Mouse (Mus musculus): ENCODE data around the gene Actg1. TPM values are rescaled to one million over a fixed set of nuclear protein-coding genes. Genes with fewer than 3 reads are reported as not detected.
A peak's percentile ranks its signal among the peaks of the same experiment; 100 is the strongest.

The Actg1 gene
- total RNA-seq, 1 experiment = 2,367 TPM

DNA sequence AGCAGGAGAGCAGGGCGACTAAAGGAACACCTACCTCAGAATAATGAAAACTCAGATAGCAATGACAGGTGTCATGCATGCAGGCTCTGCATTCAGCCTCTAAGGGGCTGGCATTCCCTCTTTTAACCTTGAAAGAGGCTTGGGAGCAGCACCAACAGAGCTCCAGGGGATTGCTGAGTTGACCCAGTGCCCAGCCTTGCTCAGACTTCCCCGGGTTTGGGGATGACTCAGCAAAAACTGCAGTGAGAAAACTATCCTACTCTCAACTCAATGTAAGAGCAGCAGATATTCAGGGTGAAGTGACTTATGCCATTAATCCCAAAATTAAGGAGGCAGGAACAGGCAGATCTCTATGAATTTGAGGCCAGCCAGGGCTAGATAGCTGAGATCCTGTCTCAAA lies 38.8 kb upstream of the Actg1 start:
- in situ Hi-C loops (cut with MboI; ENCODE audit: low sequenced_read_pairs in 2 of 2, unreplicated experiment in 2 of 2) = no loop called here
- no peak for DNase-seq (ENCODE audit: low read depth, low spot score)
- Histone ChIP-seq H3K9ac (ENCODE audit: insufficient read depth, low read depth, low read length, poor library complexity, severe bottlenecking) (no peak overlapping the region), H3K4me3 (ENCODE audit: insufficient read depth in 1 of 2, low read depth in 1 of 2, low read length in 2 of 2, poor library complexity in 1 of 2, severe bottlenecking in 1 of 2) (no peak overlapping the region), H3K4me1 (ENCODE audit: control insufficient read depth in 2 of 2, insufficient read depth in 2 of 2, low read length in 2 of 2, poor library complexity in 1 of 2) (no peaks in the 10 kb centered on the region), H3K27ac (ENCODE audit: insufficient read depth, low read depth, low read length, poor library complexity, severe bottlenecking) (no peak overlapping the region), H3K36me3 (ENCODE audit: control insufficient read depth, insufficient read depth, low read length, poor library complexity, severe bottlenecking) (peaks cover 36% of the 10 kb centered on the region), H3K9me3 (ENCODE audit: control insufficient read depth, insufficient read depth, low read depth, low read length) (no peaks in the 10 kb centered on the region)
- TF ChIP-seq ZC3H11A (IDR thresholded peaks at IDR 0.05; ENCODE audit: borderline replicate concordance, low read depth, low read length) (no peak), ZNF384 (IDR thresholded peaks at IDR 0.05; ENCODE audit: low read depth, low read length) (no peak), MAFK (IDR thresholded peaks at IDR 0.05; ENCODE audit: insufficient read depth, low read depth, low read length) (peak; percentile 86)

DNA sequence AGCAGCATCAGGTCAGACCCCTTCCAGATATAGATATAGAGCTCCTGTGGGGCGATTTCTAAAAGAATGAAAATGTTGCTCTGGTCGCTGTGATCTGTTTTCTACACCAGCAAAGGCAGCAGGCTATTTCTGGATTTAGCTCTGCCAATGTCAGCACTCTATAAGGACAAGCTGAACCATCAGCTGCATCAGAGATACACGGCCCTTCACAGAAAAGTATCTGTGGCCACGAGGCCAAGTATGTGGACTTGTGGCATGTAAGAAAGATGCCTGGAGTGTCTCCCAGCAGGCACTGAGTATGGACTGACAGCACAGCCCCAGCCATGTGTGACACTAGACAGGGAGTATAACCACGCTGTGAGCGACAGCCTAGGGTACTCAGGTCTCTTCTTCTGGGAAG lies 38.3 kb upstream of the Actg1 start:
- Histone ChIP-seq H3K4me3 (ENCODE audit: insufficient read depth in 1 of 2, low read depth in 1 of 2, low read length in 2 of 2, poor library complexity in 1 of 2, severe bottlenecking in 1 of 2) (no peak overlapping the region), H3K36me3 (ENCODE audit: control insufficient read depth, insufficient read depth, low read length, poor library complexity, severe bottlenecking) (peaks cover 39% of the 10 kb centered on the region)
- in situ Hi-C loops (cut with MboI; ENCODE audit: low sequenced_read_pairs in 2 of 2, unreplicated experiment in 2 of 2) = no loop called here

DNA sequence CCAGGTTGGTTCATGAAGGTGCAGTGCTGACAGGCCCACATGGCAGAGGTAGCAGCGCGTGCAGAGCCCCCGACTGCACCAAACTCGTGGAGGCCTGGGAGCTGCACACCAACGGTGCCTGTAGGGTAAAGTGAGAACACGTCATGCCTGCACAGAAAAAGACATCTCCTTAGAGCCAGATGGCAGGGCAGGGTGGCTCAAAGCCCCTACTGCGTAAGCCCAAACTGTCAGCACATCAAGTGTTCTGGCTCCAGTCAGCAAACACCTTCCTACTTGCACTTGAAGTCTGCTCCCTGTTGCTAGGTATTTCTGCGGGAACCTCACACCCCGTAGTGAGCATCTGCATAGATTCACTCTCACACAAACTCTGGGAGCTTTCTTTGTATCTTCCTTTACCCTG lies 34.2 kb upstream of the Actg1 start:
- no peaks in the 10 kb centered on the region for H3K9me3 ChIP-seq (ENCODE audit: control insufficient read depth, insufficient read depth, low read depth, low read length)
- no peak overlapping the region for H3K27ac ChIP-seq (ENCODE audit: insufficient read depth, low read depth, low read length, poor library complexity, severe bottlenecking)
- in situ Hi-C loops (cut with MboI; ENCODE audit: low sequenced_read_pairs in 2 of 2, unreplicated experiment in 2 of 2) = no loop called here
- H3K36me3 ChIP-seq (ENCODE audit: control insufficient read depth, insufficient read depth, low read length, poor library complexity, severe bottlenecking) = peaks cover 40% of the 10 kb centered on the region
- no peak for DNase-seq (ENCODE audit: low read depth, low spot score)
- TF ChIP-seq HCFC1 (IDR thresholded peaks at IDR 0.05; ENCODE audit: borderline replicate concordance, insufficient read depth, low read length) = no peak
- TF ChIP-seq MAFK (IDR thresholded peaks at IDR 0.05; ENCODE audit: insufficient read depth, low read depth, low read length) = no peak
- no peak overlapping the region for H3K9ac ChIP-seq (ENCODE audit: insufficient read depth, low read depth, low read length, poor library complexity, severe bottlenecking)
- H3K4me1 ChIP-seq (ENCODE audit: control insufficient read depth in 2 of 2, insufficient read depth in 2 of 2, low read length in 2 of 2, poor library complexity in 1 of 2) = peaks cover 0 to 4% of the 10 kb centered on the region in 2 experiments; a peak in 1 of 4 replicates
- no peak overlapping the region for H3K4me3 ChIP-seq (ENCODE audit: insufficient read depth in 1 of 2, low read depth in 1 of 2, low read length in 2 of 2, poor library complexity in 1 of 2, severe bottlenecking in 1 of 2)

More for the DNA sequence above, 38.3 kb upstream of the Actg1 start:
- H3K4me1 ChIP-seq (ENCODE audit: control insufficient read depth in 2 of 2, insufficient read depth in 2 of 2, low read length in 2 of 2, poor library complexity in 1 of 2) = no peaks in the 10 kb centered on the region
- no peak for TF ChIP-seq CHD2 (IDR thresholded peaks at IDR 0.05; ENCODE audit: low read depth, low read length)
- TF ChIP-seq ZC3H11A (IDR thresholded peaks at IDR 0.05; ENCODE audit: borderline replicate concordance, low read depth, low read length) = no peak
- no peak for TF ChIP-seq MAFK (IDR thresholded peaks at IDR 0.05; ENCODE audit: insufficient read depth, low read depth, low read length)
- TF ChIP-seq ZNF384 (IDR thresholded peaks at IDR 0.05; ENCODE audit: low read depth, low read length) = no peak
- no peak for TF ChIP-seq HCFC1 (IDR thresholded peaks at IDR 0.05; ENCODE audit: borderline replicate concordance, insufficient read depth, low read length)
- no peak overlapping the region for H3K9ac ChIP-seq (ENCODE audit: insufficient read depth, low read depth, low read length, poor library complexity, severe bottlenecking)
- no peak overlapping the region for H3K27ac ChIP-seq (ENCODE audit: insufficient read depth, low read depth, low read length, poor library complexity, severe bottlenecking)
- no peak for DNase-seq (ENCODE audit: low read depth, low spot score)
- H3K9me3 ChIP-seq (ENCODE audit: control insufficient read depth, insufficient read depth, low read depth, low read length) = no peaks in the 10 kb centered on the region

DNA sequence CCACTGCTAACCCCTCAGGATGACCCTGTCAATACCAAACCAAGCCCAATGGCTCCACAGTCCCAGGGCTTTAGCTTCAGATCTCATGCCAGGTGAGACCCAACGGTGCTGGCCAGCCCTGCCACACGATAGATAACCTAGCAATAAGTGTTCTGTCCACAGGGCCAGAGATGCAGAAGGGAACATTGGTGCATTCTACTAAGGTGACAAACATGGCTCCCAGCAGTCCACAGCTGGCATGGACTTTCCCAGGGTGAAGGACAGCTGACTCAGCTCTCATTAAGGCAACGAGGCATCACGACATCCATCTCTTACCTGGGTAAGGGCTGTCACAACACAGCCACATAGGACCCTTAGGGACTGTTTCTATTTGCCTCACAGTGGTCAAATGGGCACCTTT lies 32.8 kb upstream of the Actg1 start:
- H3K27ac ChIP-seq (ENCODE audit: insufficient read depth, low read depth, low read length, poor library complexity, severe bottlenecking) = no peak overlapping the region
- H3K4me3 ChIP-seq (ENCODE audit: insufficient read depth in 1 of 2, low read depth in 1 of 2, low read length in 2 of 2, poor library complexity in 1 of 2, severe bottlenecking in 1 of 2) = no peak overlapping the region
- no peak overlapping the region for H3K9ac ChIP-seq (ENCODE audit: insufficient read depth, low read depth, low read length, poor library complexity, severe bottlenecking)
- no peak for DNase-seq (ENCODE audit: low read depth, low spot score)
- in situ Hi-C loops (cut with MboI; ENCODE audit: low sequenced_read_pairs in 2 of 2, unreplicated experiment in 2 of 2) = no loop called here
- no peaks in the 10 kb centered on the region for H3K9me3 ChIP-seq (ENCODE audit: control insufficient read depth, insufficient read depth, low read depth, low read length)
- H3K4me1 ChIP-seq (ENCODE audit: control insufficient read depth in 2 of 2, insufficient read depth in 2 of 2, low read length in 2 of 2, poor library complexity in 1 of 2) = peaks cover 0 to 6% of the 10 kb centered on the region in 2 experiments; a peak in 1 of 4 replicates
- no peak for TF ChIP-seq CHD2 (IDR thresholded peaks at IDR 0.05; ENCODE audit: low read depth, low read length)
- TF ChIP-seq ZC3H11A (IDR thresholded peaks at IDR 0.05; ENCODE audit: borderline replicate concordance, low read depth, low read length) = no peak
- no peak for TF ChIP-seq ZNF384 (IDR thresholded peaks at IDR 0.05; ENCODE audit: low read depth, low read length)
- no peak for TF ChIP-seq HCFC1 (IDR thresholded peaks at IDR 0.05; ENCODE audit: borderline replicate concordance, insufficient read depth, low read length)
- H3K36me3 ChIP-seq (ENCODE audit: control insufficient read depth, insufficient read depth, low read length, poor library complexity, severe bottlenecking) = peaks cover 45% of the 10 kb centered on the region

DNA sequence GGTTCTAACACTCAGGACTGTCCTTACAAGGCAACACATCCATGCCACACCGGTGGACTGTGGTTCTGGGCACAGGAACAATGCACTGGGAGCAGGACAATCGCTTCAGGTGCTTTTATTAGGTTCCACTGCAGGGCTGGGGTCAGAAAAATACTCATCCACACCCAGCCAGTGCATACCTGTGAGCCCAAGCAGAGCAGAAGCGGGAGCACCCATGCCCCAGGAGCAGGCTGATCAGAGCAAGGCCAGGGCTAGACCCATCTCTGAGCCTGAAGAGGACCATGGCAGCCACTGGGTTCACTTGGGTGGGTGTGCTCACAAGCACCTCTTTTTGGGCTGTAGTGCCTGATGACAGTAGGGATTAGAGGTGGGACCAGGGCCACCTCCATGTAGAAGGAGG lies 31.9 kb upstream of the Actg1 start:
- Histone ChIP-seq H3K4me3 (ENCODE audit: insufficient read depth in 1 of 2, low read depth in 1 of 2, low read length in 2 of 2, poor library complexity in 1 of 2, severe bottlenecking in 1 of 2) (no peak overlapping the region), H3K27ac (ENCODE audit: insufficient read depth, low read depth, low read length, poor library complexity, severe bottlenecking) (no peak overlapping the region), H3K9me3 (ENCODE audit: control insufficient read depth, insufficient read depth, low read depth, low read length) (no peaks in the 10 kb centered on the region), H3K9ac (ENCODE audit: insufficient read depth, low read depth, low read length, poor library complexity, severe bottlenecking) (no peak overlapping the region), H3K36me3 (ENCODE audit: control insufficient read depth, insufficient read depth, low read length, poor library complexity, severe bottlenecking) (peaks cover 44% of the 10 kb centered on the region), H3K4me1 (ENCODE audit: control insufficient read depth in 2 of 2, insufficient read depth in 2 of 2, low read length in 2 of 2, poor library complexity in 1 of 2) (peaks cover 0 to 6% of the 10 kb centered on the region in 2 experiments; a peak in 1 of 4 replicates)
- TF ChIP-seq MAFK (IDR thresholded peaks at IDR 0.05; ENCODE audit: insufficient read depth, low read depth, low read length) (no peak), HCFC1 (IDR thresholded peaks at IDR 0.05; ENCODE audit: borderline replicate concordance, insufficient read depth, low read length) (no peak), CHD2 (IDR thresholded peaks at IDR 0.05; ENCODE audit: low read depth, low read length) (no peak), ZC3H11A (IDR thresholded peaks at IDR 0.05; ENCODE audit: borderline replicate concordance, low read depth, low read length) (no peak), ZNF384 (IDR thresholded peaks at IDR 0.05; ENCODE audit: low read depth, low read length) (no peak)
- in situ Hi-C loops (cut with MboI; ENCODE audit: low sequenced_read_pairs in 2 of 2, unreplicated experiment in 2 of 2) = no loop called here
- no peak for DNase-seq (ENCODE audit: low read depth, low spot score)

All from ES-E14 (cell line).